ENCODE assay signal across 8 mouse cellular contexts in genomic region chr5:98328848-98329624, GRCm38 (mm10). TPM values are rescaled to one million over a fixed set of nuclear protein-coding genes. Genes with fewer than 3 reads are reported as not detected.
DNase-seq lines count a peak whose midpoint lies in the region; ATAC-seq lines count a peak whose summit lies in the region.

TSS of gene Cfap299 (plus strand) at chr5:98329304.

- no peaks in the 10 kb centered on the region for H3K27me3 ChIP-seq in intestine, embryonic 15.5 days (replicated peaks)

- no peak within 1 kb of the TSS; the same call in 1 of the 2 replicates for H3K9ac ChIP-seq in intestine, embryonic 15.5 days

- peak; percentile 78 to 95 for DNase-seq in adrenal gland, adult (ENCODE audit: inconsistent age in 2 of 2, low spot score in 1 of 2)
- peak; percentile 80 for DNase-seq in embryo, embryonic 10.5 days (ENCODE audit: low spot score)
- DNase-seq in gastrocnemius, postnatal 36 days: peak; percentile 57 to 78
- DNase-seq in left cerebral cortex, postnatal 14 days (ENCODE audit: low spot score in 2 of 2): peak; percentile 76 to 91
- peak; percentile 78 for DNase-seq in mesoderm, embryonic 11.5 days (ENCODE audit: low read depth, low spot score)
- DNase-seq in right cerebral cortex, postnatal 36 days (ENCODE audit: low spot score in 2 of 2): peak; percentile 67 to 75
- DNase-seq in urinary bladder, postnatal 4 days (ENCODE audit: low spot score in 2 of 2): peak; percentile 70 to 81

- no peaks in the 10 kb centered on the region for H3K36me3 ChIP-seq in intestine, embryonic 15.5 days

- H3K4me1 ChIP-seq in intestine, embryonic 15.5 days (replicated peaks): no peaks in the 10 kb centered on the region

- H3K4me2 ChIP-seq in intestine, embryonic 15.5 days (replicated peaks): peak within 1 kb of the TSS; percentile 77

- intact Hi-C loops in gastrocnemius, postnatal 36 days (cut with DNase I): loop anchor here (5.0 kb wide), 3 partner anchors 142 to 1202 kb away; partner anchors contain the start of gene Prdm8
- intact Hi-C loops in left cerebral cortex, postnatal 14 days (cut with DNase I): loop anchor here (5.0 to 10.0 kb wide), 2 partner anchors 134 to 1202 kb away; no protein-coding TSS in a partner anchor

- H3K9me3 ChIP-seq in intestine, embryonic 15.5 days: no peaks in the 10 kb centered on the region

- WGBS in intestine, embryonic 15.5 days: 1% methylated on average over 46 of the region's 46 CpGs

- H3K4me3 ChIP-seq in intestine, embryonic 15.5 days (replicated peaks): peak within 1 kb of the TSS; percentile 55

- peak; percentile 99 for ATAC-seq in intestine, embryonic 15.5 days

- no peak within 1 kb of the TSS for H3K27ac ChIP-seq in intestine, embryonic 15.5 days

RNA-seq across cellular contexts. Expression of gene Cfap299, which starts in this region (rescaled TPM):
- not detected for total RNA-seq in gastrocnemius, postnatal 36 days (2021)
- polyA plus RNA-seq in intestine, embryonic 15.5 days (2015; fragmentation: Nextera tagmentation; extraction: Ambion mirVana): 0.46 and 0.59 TPM in 2 replicates
- under 1 TPM in 1 of 2 experiments, not detected in 1; 0.80 TPM for total RNA-seq in left cerebral cortex, postnatal 14 days (2021)

Comparison
In these comparisons a context has a peak if more than half of its experiments do, and no peak if none do; other contexts are left out.
1. Peak in DNase-seq in gastrocnemius, postnatal 36 days; RNA of the gene not detected or under 1 TPM.
2. Peak in ATAC-seq, H3K4me3 ChIP-seq and H3K4me2 ChIP-seq in intestine, embryonic 15.5 days; RNA of the gene not detected or under 1 TPM.
3. Peak in DNase-seq in left cerebral cortex, postnatal 14 days; RNA of the gene not detected or under 1 TPM.